Mouse (Mus musculus) CH12.LX (cell line): ENCODE data around the gene Ier2.

Experiments
- CTCF ChIP-seq, 2 experiments: IDR thresholded peaks in 1 of 2; conservative IDR thresholded peaks in 1 of 2; 2 replicates each; pipeline ENCODE4 v1.5.1; 2011 to 2012; ENCODE audit warnings: low read depth in 2 of 2, low read length in 2 of 2, improper control_type of control experiment in 1 of 2, inconsistent platforms in 1 of 2, mild to moderate bottlenecking in 1 of 2, moderate library complexity in 1 of 2
- EP300 ChIP-seq: IDR thresholded peaks from 2 replicates; pipeline ENCODE4 v1.6.1; 2011; ENCODE audit warnings: low read length, improper control_type of control experiment
- HCFC1 ChIP-seq: IDR thresholded peaks from 2 replicates; pipeline ENCODE4 v1.6.1; 2012; ENCODE audit warnings: low read depth, mild to moderate bottlenecking, inconsistent platforms, low read length, improper control_type of control experiment
- MAFK ChIP-seq: IDR thresholded peaks from 2 replicates; pipeline ENCODE4 v1.6.1; 2011; ENCODE audit warnings: low read length, improper control_type of control experiment; ENCODE audit not compliant: insufficient replicate concordance
- NRF1 ChIP-seq: IDR thresholded peaks from 2 replicates; pipeline ENCODE4 v1.6.1; 2014; ENCODE audit warnings: low read depth, mild to moderate bottlenecking, inconsistent platforms, low read length, improper control_type of control experiment, moderate library complexity
- POLR2A ChIP-seq: IDR thresholded peaks from 2 replicates; pipeline ENCODE4 v1.6.1; 2011; ENCODE audit warnings: low read depth, mild to moderate bottlenecking, improper control_type of control experiment, low read length
- SIN3A ChIP-seq: IDR thresholded peaks from 2 replicates; pipeline ENCODE4 v1.6.1; 2012; ENCODE audit warnings: low read length, improper control_type of control experiment, inconsistent platforms
- UBTF ChIP-seq: IDR thresholded peaks from 2 replicates; pipeline ENCODE4 v1.6.1; 2012; ENCODE audit warnings: low read depth, mild to moderate bottlenecking, inconsistent platforms, low read length, improper control_type of control experiment, moderate library complexity

GRCm38 (mm10) chr8:84687003-84687704 is 24.5 kb upstream of the Ier2 start:
- no peak for TF ChIP-seq EP300
- TF ChIP-seq POLR2A = no peak
- no peak for TF ChIP-seq NRF1
- TF ChIP-seq UBTF = no peak
- no peak for TF ChIP-seq MAFK
- TF ChIP-seq CTCF (conservative IDR thresholded peaks at IDR 0.05 in 1 of 2, IDR thresholded peaks at IDR 0.05 in 1 of 2; ENCODE audit: low read depth in 2 of 2, low read length in 2 of 2) = 0 out of 4 replicates have a peak, but pooled peaks of 1 of the 2 experiments have one; percentile 3
- TF ChIP-seq SIN3A = peak; percentile 53; the same call in 1 of the 2 replicates
- TF ChIP-seq HCFC1 = no peak
